Mouse (Mus musculus): ENCODE results near the gene Eogt. TPM values are rescaled to one million over a fixed set of nuclear protein-coding genes. Genes with fewer than 3 reads are reported as not detected.

Eogt gene
- total RNA-seq (2023): 1 to 10 TPM; 3.8 to 6.8 TPM

GRCm38 (mm10) chr6:97148383-97149251, at the start of gene Eogt:
Gene Eogt, minus strand, starts transcription at chr6:97149182.

GRCm38 (mm10) chr6:97178491-97179366, 29.7 kb upstream of the Eogt start, which contains the start of gene Tmf1:
Gene Tmf1, minus strand, starts transcription at chr6:97179122.

GRCm38 (mm10) chr6:97060074-97060681, 88.8 kb downstream of the Eogt start, which contains the start of gene Fam19a4:
Gene Fam19a4, minus strand, starts transcription at chr6:97060413.

Other genes with a start within 250 kb of the Eogt start
- under 1 TPM; 0.15 to 0.18 TPM for gene Fam19a4, start 88.8 kb downstream of the Eogt start, total RNA-seq (2023)
- gene Tmf1, start 29.9 kb upstream of the Eogt start, total RNA-seq (2023): 10 to 100 TPM; 31.1 to 32.7 TPM
- gene Uba3, start 56.5 kb upstream of the Eogt start, total RNA-seq (2023): 10 to 100 TPM; 23.3 to 24.2 TPM
- 10 to 100 TPM; 69.0 to 75.1 TPM for gene Arl6ip5, start 61.5 kb upstream of the Eogt start, total RNA-seq (2023)
- gene Lmod3, start 103.6 kb upstream of the Eogt start, total RNA-seq (2023): not detected